Mouse (Mus musculus): Measurements from ENCODE around the gene Scnn1b.

GRCm38 (mm10) chr7:121899940-121900339 lies 35.1 kb downstream of the Scnn1b start:
- TF ChIP-seq CTCF (IDR thresholded peaks at IDR 0.05), result no peak
- no peak for TF ChIP-seq POLR2A (IDR thresholded peaks at IDR 0.05; ENCODE audit: insufficient read depth, low read depth, low read length)
- no peak for TF ChIP-seq EP300 (IDR thresholded peaks at IDR 0.05; ENCODE audit: insufficient read depth, low read depth, low read length)
